Mouse (Mus musculus) c-Kit-positive CD71-positive TER-119-positive erythroid progenitor cells, embryonic 14.5 days (primary cell): ENCODE measurements at regions not wholly inside any gene's neighbourhood (a gene's known extent, or its start where the extent isn't known, plus 50 kb on each side); places are given as distances from the start of the nearest gene placed in this dataset.

Source experiments
- DNase-seq: peaks from one replicate; pipeline ENCODE4 v3.0.0-alpha.2; 2013; ENCODE audit warnings: low spot score

- no peak for DNase-seq
Observed at GRCm38 (mm10) chr2:133436913-133437843, 114.8 kb upstream of the Bmp2 start.

GRCm38 (mm10) chr2:133438018-133438417 is 113.9 kb upstream of the Bmp2 start:
- DNase-seq, result no peak

- no peak for DNase-seq
Observed at GRCm38 (mm10) chr2:133443024-133443423, 108.9 kb upstream of the Bmp2 start.

- DNase-seq, result no peak
Observed at GRCm38 (mm10) chr2:133443490-133443889, 108.5 kb upstream of the Bmp2 start.

DNA sequence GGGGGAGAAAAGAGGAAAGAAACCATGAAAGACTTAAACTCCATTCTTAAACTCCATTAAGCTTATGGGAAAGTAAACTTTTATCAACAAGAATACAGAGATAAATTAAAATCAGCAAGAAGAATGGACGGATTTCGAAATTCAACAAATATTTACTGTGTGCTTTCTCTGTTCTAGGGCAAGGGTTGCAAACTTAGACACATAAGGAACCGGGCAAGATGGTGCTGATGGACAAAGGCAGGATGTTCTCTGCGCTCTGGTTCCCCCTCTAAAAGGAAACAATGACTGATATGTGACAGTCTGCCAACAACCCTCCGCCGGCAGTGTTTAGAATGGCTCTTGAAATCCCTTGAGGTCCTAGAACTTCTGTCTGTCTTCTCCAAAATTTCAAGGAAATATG is 99.0 kb upstream of the Bmp2 start:
- no peak for DNase-seq

DNA sequence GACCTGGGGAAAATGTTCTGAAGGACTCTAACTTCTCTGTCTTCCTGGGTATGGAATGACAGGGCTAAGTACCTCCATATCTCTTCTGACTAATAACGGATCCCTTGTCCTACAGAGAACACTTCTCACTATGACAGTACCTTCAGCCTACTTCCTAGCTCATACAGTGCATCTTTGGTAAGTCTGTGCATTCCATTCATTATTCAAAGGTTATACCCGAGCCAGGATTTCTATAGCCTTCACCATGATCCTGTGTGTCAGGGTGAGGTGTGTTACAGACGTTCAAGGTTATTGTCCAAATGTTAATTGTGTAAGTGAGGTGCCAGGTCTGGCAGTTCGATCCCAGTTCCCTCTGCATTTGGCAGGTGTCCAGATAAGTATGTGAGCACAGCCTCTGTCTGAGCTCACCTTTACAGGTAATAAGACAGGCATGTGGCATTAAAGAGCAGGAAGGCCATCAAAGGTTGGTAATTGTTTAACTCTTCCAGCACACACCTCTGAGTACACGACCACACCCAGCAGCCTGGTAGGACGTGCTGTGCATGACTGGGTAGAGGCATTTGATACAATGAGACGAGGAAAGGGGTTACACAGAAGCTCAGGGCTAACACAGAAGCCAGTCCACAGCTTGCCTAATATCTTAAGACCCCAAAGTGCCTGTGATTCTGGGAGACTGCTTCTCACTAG is 96.3 kb upstream of the Bmp2 start:
- DNase-seq, result no peak

GRCm38 (mm10) chr2:133456785-133457184 is 95.2 kb upstream of the Bmp2 start:
- DNase-seq, result no peak

DNA sequence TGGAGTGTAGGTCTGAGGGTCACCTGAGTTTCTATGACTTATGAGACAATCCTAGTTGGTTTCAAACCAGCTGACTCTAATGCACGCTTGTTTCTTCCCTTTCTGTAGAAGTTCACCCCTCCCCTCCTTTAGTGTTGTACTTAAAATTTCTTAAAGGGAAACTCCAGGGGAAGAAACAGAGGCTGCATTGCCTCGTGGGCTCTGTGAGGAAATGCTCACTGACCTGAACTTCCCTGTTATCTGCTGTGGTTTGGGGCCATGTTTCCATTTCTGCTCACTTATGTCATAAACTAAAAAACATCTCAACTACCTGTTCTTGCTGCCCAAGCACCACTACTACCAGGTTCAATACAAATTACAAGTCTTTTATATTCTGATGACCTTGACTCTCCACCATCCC is 93.2 kb upstream of the Bmp2 start:
- no peak for DNase-seq

DNA sequence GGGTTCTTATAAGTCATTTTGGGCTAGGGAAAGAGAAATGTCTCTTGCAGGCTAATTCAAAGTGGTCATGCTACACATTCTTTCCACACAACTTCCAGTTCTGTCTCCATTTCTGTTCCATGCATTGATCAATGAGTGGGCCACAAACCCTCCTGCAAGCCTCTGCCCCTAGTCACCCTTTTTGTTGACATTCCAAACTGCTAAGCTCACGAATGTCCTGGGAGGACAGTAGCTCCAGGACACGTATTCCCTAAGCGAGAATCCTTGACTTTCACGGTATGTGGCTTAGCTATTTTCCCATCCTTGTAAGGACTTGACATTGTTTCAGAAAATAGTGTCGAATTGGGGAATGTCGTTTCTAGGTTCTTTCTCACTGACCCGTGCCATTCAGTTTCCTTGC is 91.1 kb upstream of the Bmp2 start:
- no peak for DNase-seq

- DNase-seq, result no peak
Observed at GRCm38 (mm10) chr2:133462378-133462777, 89.6 kb upstream of the Bmp2 start.

- no peak for DNase-seq
Observed at GRCm38 (mm10) chr2:133467170-133468168, 84.5 kb upstream of the Bmp2 start.

- DNase-seq, result no peak
Observed at GRCm38 (mm10) chr2:133472966-133473744, 78.8 kb upstream of the Bmp2 start.

GRCm38 (mm10) chr2:133474174-133474573 is 77.8 kb upstream of the Bmp2 start:
- DNase-seq, result no peak

- no peak for DNase-seq
Observed at GRCm38 (mm10) chr2:133480870-133481269, 71.1 kb upstream of the Bmp2 start.

GRCm38 (mm10) chr2:133481305-133481704 is 70.7 kb upstream of the Bmp2 start:
- DNase-seq, result no peak

- no peak for DNase-seq
Observed at GRCm38 (mm10) chr2:133481785-133482184, 70.2 kb upstream of the Bmp2 start.

DNA sequence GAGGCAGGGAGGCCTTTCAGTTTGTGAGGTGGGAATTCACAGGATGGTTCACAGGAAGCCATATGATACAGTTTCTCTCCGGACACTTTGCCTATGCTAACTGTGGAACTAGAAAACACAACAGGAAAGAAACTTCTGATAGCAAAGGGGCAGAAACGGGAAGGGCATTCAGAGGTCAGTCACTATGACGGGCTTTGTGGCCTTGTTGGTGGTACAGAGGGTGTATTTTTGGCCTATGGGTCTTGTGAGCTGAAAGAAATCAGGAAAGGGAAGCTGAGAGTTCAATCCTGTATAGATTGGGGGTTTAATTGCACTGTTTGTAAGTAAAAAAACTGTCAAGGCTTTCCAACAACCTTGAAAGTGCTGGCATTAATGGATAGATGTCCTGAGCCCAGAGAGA is 56.5 kb upstream of the Bmp2 start:
- DNase-seq, result no peak

- no peak for DNase-seq
Observed at GRCm38 (mm10) chr2:133496389-133496788, 55.6 kb upstream of the Bmp2 start.

DNA sequence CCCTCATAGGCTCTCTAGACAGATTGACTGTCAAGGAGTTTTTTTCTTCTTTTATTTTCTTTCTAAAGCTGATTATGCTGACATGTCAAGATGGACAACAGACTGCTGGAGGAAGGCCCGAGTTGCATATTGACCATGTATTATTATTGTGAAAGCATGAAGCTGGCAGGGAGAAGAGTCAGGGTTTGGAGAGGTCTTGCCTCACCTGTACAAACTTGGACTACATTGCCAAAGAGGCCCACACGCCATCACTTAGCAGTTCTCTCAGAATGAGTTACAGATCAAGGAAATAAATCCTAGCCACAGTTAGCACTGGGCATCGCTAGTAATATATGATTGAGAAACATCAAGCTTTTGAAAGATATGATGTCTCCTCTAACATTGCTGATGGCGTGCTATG is 54.9 kb upstream of the Bmp2 start:
- DNase-seq, result no peak

- no peak for DNase-seq
Observed at GRCm38 (mm10) chr2:133497541-133498185, 54.3 kb upstream of the Bmp2 start.

GRCm38 (mm10) chr2:133498186-133498571 is 53.8 kb upstream of the Bmp2 start:
- DNase-seq, result no peak
